9 mouse cellular contexts compared by ENCODE assay signal in genomic region chr12:24633753-24634191, GRCm38 (mm10). TPM values are rescaled to one million over a fixed set of nuclear protein-coding genes. Genes with fewer than 3 reads are reported as not detected.
DNase-seq lines count a peak whose midpoint lies in the region; ATAC-seq lines count a peak whose summit lies in the region.
"Had no signal": no experiment of that assay in that cellular context is flagged by ENCODE, and none has a peak within 500 bp of the region (broad histone marks: within the 10 kb centered on the region; RNA-seq: fewer than 3 reads in every experiment).

No protein-coding gene starts in this region.

- H3K36me3 ChIP-seq in kidney, embryonic 15.5 days: no peaks in the 10 kb centered on the region

- no peak overlapping the region for H3K9ac ChIP-seq in kidney, embryonic 15.5 days

- no peak overlapping the region for H3K4me2 ChIP-seq in kidney, embryonic 15.5 days

- DNase-seq in kidney, postnatal 25 days: peak; percentile 29 to 70
- DNase-seq in frontal cortex, postnatal 14 days (ENCODE audit: low spot score in 2 of 2): no peak
- DNase-seq in adipocyte (ENCODE audit: low spot score): no peak
- no peak for DNase-seq in neural tube, embryonic 10.5 days (ENCODE audit: extremely low spot score, low spot score)

- no peaks in the 10 kb centered on the region for H3K4me1 ChIP-seq in kidney, embryonic 15.5 days
- peaks cover 11% of the 10 kb centered on the region for H3K4me1 ChIP-seq in brown adipose tissue, adult 24 weeks (ENCODE audit: control insufficient read depth, insufficient read depth, insufficient read length, low read length)

- 74% methylated on average over 1 of the region's 1 CpGs for WGBS in kidney, embryonic 15.5 days

- no peaks in the 10 kb centered on the region for H3K27me3 ChIP-seq in kidney, embryonic 15.5 days

- ATAC-seq in kidney, embryonic 15.5 days (replicated peaks; ENCODE audit: low FRiP score): no peak
- ATAC-seq in hematopoietic stem cell, adult 5-6 weeks (replicated peaks in 1 of 2; ENCODE audit: insufficient read depth in 1 of 2, low FRiP score in 2 of 2, low TSS enrichment in 1 of 2, low read depth in 1 of 2, poor library complexity in 2 of 2, severe bottlenecking in 2 of 2): peak; percentile 20 to 41; a peak in 1 of 4 replicates
- peak; percentile 28; the same call in 1 of the 2 replicates for ATAC-seq in megakaryocyte, adult 5-6 weeks (ENCODE audit: poor library complexity, severe bottlenecking)
- ATAC-seq: intestine, postnatal 0 days had no signal

- no peaks in the 10 kb centered on the region for H3K9me3 ChIP-seq in kidney, embryonic 15.5 days (replicated peaks)

- no peak overlapping the region for H3K27ac ChIP-seq in kidney, embryonic 15.5 days
- peak overlapping the region; percentile 48; the same call in 1 of the 2 replicates for H3K27ac ChIP-seq in brown adipose tissue, adult 24 weeks (replicated peaks; ENCODE audit: low read depth, low read length)

- H3K4me3 ChIP-seq in kidney, embryonic 15.5 days (replicated peaks): no peak overlapping the region
- H3K4me3 ChIP-seq in brown adipose tissue, adult 24 weeks (ENCODE audit: insufficient read depth, low read depth, low read length): no peak overlapping the region

RNA-seq across cellular contexts. Expression of gene Klf11, which starts 17.3 kb away (rescaled TPM):
- 12.4 and 13.2 TPM in 2 replicates for polyA plus RNA-seq in kidney, embryonic 15.5 days (2015; fragmentation: Nextera tagmentation; extraction: Ambion mirVana)
- 6.0 and 7.7 TPM in 2 replicates for polyA plus RNA-seq in brown adipose tissue, adult 24 weeks (2012; ENCODE audit: insufficient read depth, insufficient read length, missing spikeins)
- total RNA-seq in hematopoietic stem cell, adult 5-6 weeks (2017): 20.9 and 30.6 TPM in 2 replicates
- total RNA-seq in megakaryocyte, adult 5-6 weeks (2015): 7.7 and 9.6 TPM in 2 replicates
- total RNA-seq in megakaryocyte, adult 5-6 weeks (2017): 7.9 and 9.2 TPM in 2 replicates

RNA-seq across cellular contexts. Expression of gene Cys1, which starts 47.8 kb away (rescaled TPM):
- 10.8 and 11.9 TPM in 2 replicates for polyA plus RNA-seq in kidney, embryonic 15.5 days (2015; fragmentation: Nextera tagmentation; extraction: Ambion mirVana)
- polyA plus RNA-seq in brown adipose tissue, adult 24 weeks (2012; ENCODE audit: insufficient read depth, insufficient read length, missing spikeins): 1.6 and 2.7 TPM in 2 replicates
- not detected in 2 replicates for total RNA-seq in hematopoietic stem cell, adult 5-6 weeks (2017)
- total RNA-seq in megakaryocyte, adult 5-6 weeks (2015): not detected in 2 replicates
- total RNA-seq in megakaryocyte, adult 5-6 weeks (2017): not detected in 2 replicates

Comparison
In these comparisons a context has a peak if more than half of its experiments do, and no peak if none do; other contexts are left out.
1. DNase-seq: peak in kidney, postnatal 25 days (2 of 2); none in frontal cortex, postnatal 14 days (0 of 2), adipocyte (single experiment) and neural tube, embryonic 10.5 days (single experiment).